Mouse (Mus musculus) c-Kit-negative CD71-positive TER-119-positive erythroid progenitor cells, embryonic 14.5 days (primary cell): ENCODE measurements around the gene Adamtsl3.

Experiments used
- DNase-seq: peaks from one replicate; pipeline ENCODE4 v3.0.0-alpha.2; 2013; ENCODE audit warnings: low read depth, low spot score

The Adamtsl3 gene

DNA sequence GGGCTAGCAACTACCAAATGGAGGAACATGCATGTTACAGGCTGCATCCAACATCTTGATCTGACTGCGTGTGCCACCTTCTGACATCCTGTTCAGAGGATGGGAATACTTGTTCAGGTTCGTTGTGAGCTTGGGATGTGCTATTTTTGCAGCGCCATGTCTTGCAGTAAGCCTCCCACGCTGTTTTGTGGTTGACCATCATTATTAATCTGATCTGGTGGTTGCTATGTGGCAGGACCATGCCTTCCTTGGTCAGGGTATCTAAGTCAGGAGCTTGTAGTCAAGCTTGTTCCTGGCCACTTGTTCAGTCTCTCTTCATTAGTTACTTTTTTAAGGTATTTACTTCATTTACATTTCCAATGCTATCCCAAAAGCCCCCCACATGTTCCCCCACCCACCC lies 24.7 kb downstream of the Adamtsl3 start:
- no peak for DNase-seq

DNA sequence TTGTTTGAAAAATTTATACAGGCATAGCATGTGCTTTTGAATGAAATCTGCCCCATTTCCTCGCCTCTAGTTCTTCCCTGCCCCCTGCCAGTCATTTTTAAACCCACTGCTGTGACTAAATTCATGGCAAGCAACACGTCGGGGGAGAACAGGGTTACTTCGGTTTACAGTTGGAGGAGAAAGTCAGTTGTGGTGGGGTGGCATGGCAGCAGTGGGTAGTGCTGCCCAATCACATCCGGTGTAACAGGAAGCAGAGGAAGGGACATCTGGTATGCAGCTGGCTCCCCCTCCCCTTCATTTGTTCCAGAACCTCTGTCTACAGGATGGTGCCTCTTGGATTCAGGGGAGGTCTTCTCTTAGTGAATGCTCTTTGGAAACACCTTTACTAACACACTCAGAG lies 25.6 kb downstream of the Adamtsl3 start:
- DNase-seq: no peak

DNA sequence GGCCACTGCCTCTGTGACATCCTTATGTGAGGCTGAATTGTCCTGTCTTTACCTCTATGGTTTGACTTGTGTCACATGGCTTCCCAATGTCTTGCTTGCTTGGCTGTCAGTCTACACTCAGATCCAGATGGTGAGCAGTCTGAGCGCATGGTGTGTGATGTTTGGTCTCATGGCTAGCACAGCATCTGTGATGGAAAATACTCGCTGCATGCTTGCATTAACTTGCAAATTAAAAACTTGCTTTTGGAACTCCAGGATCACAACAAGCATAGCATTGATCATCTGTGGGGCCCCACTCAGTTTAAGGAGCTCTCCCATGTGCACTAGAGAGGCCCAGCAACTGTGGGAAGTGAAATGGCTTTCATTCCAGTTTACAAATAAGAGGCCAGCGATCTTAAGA lies 29.1 kb downstream of the Adamtsl3 start:
- DNase-seq: no peak

DNA sequence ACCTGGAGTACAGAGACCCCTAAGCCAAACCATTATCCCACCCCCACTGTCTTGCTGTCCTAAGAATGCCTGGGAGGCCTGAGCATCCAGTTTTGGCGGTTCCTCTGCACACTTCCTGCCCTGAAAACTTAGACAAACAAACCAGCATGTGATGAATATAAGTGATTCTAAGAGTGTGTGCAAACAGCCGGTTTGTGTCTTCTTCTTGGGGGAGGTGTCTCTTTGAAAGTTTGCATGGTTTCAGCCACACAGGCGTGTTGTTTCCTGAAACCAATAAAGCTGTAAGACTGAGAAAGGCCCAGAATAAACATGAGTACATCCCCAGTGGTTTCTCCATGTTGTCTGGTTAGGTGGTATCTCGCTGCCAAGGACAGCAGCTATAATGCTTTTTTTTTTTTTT lies 30.6 kb downstream of the Adamtsl3 start:
- DNase-seq: no peak

DNA sequence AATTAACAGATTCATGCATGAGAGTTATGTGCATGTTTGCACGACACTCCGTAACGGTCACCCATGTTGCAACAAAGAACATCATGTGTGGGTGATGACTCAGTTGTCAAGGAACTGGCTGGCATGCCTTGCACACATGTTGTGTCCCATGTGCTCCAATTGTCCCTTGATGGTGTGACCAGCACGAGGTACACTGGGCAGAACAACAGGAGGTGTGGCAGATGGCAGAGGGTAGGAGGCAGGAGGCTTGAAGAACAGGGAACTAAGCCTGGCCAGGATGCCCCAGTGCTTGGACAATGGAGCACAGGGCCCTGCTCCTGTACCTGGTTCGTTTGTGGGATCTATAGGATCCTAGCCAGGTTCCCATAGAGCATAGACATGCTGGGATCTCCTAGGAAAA lies 31.0 kb downstream of the Adamtsl3 start:
- DNase-seq: no peak

DNA sequence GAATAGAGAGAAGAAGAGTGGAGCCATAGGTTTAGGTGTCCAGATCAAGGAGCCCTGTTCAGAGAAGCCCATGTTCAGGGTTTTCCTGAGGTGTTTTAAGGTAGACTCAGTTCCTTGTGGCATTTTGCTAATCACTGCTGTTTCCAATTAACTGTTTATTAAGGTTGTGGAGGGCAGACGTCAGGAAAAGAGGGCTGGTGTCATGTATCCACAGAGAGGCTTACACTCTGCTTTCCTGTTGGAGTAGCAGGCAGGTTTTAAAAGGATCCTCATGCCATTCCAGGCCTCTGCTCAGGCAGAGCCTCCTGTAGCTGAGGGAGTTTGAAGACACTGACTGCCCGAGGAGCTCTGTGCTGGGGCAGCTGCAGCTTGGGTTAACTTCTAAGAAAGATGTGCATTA lies 32.6 kb downstream of the Adamtsl3 start:
- no peak for DNase-seq

DNA sequence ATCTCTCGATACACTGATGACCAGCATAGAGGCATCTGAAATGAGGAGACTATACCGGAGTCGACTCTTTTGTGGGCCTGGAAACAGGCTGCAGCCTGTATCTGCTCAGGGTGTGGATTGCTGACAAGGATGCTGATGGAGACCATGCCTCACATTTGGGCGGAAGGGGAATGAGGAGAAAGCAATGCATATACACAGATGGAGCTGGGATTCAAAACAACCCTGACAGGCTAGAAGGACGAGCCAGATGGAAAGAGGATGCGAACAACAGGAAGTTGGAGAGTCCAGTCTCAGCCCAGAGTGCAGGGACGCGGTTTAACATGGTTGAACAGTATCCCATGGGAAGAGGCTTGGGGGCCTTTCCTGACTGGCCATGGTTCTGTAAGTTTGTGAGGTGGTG lies 34.6 kb downstream of the Adamtsl3 start:
- no peak for DNase-seq

DNA sequence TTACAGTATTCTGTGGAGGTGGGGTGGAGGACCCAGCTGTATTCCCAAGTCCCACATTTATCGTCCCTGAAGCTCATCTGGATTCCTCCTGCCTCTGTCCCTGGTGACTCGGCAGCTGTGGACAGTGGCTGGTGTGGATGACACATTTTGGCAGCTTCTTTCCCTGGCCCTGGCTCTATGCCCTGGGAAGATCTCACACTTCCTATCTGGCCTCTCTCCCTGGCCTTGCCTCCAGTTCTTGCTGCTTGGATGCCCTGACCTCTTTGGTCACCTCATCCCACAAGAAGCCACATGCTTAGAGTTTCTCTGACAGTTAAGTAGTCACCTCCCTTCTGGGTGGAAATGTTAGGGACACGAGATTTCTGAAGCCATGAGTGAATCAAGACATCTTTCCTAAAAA lies 35.9 kb downstream of the Adamtsl3 start:
- DNase-seq: no peak

DNA sequence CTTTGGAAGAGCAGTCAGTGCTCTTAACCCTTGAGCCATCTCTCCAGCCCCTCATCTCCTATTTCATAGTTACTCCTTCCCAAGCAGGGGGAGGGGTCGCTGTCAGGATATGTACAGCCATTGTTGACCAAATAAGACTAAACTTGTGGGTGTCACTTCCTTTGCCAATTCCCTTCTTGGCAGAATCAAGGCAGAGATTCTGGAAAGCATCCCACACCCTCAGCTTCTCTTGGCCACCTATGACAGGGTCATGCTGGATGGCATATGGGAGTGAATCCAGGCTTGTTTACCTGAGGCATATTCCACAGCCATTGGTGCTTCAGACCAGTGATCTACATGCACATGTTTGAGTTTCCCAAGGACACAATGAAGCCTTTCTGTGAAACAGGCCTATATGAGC lies 42.8 kb downstream of the Adamtsl3 start:
- no peak for DNase-seq

DNA sequence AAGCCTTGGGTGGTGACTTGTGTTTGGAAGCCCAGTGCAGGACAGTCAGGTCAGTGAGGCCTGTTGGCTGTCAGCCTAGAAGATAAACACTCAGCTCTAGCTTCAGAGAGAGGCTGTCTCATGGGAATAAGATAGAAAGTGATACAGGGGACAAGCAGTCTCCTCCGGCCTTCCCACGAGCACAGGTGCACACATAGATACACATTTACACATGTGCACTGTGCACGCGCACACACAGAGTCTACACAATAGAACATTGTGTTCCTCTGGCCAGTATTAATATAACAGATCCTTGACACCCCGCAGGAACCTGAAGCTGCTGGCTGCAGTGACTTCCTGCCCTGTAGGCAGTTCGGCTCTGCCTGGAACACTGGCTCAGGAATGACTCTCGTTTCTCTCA lies 44.3 kb downstream of the Adamtsl3 start:
- DNase-seq: no peak

DNA sequence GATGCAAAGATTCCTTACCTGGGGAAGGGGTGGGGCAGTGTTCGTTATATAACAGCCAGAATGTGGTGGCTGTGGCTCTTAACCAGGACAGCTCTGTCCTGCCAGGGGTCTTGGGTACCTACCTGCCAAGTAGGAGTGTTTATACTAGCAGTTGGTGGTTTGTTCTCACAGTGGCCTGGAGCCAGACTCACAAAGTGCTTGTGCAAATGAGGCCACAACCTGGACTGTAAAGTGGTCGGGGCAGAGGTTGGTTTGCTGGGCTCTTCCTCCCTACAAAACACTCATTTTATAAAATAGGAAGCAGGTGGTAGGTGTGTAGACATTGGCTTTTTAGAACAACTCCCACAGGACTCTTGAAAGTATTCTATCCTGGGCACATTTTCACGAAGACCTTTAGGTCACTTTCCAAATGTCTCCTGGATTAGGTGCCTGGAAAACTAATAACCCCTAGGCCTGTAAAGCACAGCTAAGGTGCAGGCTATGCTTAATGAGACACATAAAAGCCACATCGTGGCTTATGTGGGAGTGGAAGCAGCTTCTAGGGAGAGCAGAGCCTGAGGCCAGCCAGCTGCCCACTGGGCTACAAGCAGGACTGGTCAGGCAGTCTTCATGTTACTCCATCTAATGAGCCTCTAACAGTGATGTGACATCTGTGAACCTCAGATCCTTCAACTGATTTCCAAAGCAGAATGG lies 47.5 kb downstream of the Adamtsl3 start:
- DNase-seq: no peak

DNA sequence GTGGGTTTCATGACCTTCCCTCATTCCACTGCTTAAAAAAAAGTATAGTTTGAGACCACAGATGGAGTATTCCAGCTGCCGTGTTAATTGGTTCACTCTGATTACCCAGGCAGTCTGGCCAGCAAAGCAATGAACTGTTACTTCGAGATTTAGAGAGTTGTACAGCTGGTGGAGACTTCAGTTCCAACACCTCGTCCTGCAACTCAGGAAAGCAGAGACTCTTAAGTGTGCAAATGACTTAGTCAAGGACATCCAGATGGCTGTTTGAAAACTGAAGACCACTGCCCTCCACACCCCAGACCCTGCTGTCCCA lies 48.0 kb downstream of the Adamtsl3 start:
- no peak for DNase-seq

DNA sequence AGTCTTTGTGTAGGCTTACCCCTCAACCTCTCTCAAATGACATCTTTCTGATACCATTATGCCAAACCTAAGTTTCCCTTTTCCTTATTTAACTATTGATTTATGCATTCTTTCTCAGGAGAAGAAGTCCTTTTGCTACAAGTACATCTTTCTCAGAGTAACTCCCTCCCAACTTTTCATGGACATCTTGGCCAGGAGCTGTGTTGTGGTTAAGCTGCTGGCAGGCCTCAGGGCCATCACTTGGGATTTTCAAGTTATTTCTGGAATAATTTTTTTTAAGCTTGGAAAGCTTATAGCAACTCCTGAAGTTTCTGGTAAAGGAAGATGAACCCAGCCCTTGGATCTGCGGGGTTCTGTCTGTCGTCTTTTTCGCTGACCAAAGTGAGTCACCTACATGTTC lies 51.6 kb downstream of the Adamtsl3 start:
- no peak for DNase-seq

DNA sequence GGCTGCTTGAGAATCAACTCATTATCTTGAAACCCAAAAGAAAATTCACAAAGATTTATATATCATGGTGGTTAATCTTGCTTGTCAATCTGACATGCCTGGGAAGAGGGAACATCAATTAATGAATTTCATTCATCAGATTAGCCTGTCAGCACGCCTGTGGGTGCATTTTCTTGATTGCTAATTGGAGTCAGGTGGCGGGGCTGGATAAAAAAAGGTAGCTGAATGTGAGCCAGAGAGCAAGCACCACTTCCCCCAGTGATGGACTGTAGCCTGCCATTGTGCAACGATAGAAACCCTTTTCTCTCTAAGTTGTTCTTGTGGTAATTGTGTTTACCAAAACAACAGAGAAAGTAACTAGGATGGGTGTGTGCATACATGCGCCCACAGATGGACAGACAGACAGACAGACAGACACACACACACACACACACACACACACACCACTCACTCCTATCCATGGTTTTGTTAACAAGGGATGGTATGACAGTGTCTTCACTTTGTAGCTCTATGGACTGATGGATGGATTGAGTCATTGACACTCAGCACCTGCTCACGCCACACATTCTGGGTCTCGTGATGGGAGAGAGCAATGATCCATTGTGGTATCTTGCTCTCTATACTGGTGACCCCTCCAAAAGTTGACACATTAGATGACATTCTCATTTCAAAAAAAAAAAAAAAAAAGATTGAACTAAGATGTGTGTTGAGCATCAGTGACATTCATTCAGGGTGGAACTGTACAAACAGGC lies 59.1 kb downstream of the Adamtsl3 start:
- DNase-seq: no peak

DNA sequence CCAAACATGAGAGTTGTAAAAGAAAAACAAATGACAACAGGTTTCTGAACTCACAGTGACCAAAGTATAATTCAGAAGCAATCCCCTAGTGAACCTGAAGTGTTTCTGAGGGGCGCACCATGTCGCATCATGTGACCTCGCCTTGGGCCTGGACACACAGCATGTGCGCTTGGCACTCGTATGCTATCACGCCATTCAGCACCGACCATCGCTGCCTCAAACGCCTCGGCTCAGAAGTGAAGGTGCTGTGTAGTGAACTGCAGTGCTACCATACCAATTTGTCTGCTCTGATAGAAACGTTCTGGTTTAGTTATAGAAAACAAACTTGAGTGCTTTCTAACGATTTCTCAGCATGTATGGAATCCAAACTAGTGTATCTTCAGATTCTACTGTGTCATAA lies 59.7 kb downstream of the Adamtsl3 start:
- no peak for DNase-seq

DNA sequence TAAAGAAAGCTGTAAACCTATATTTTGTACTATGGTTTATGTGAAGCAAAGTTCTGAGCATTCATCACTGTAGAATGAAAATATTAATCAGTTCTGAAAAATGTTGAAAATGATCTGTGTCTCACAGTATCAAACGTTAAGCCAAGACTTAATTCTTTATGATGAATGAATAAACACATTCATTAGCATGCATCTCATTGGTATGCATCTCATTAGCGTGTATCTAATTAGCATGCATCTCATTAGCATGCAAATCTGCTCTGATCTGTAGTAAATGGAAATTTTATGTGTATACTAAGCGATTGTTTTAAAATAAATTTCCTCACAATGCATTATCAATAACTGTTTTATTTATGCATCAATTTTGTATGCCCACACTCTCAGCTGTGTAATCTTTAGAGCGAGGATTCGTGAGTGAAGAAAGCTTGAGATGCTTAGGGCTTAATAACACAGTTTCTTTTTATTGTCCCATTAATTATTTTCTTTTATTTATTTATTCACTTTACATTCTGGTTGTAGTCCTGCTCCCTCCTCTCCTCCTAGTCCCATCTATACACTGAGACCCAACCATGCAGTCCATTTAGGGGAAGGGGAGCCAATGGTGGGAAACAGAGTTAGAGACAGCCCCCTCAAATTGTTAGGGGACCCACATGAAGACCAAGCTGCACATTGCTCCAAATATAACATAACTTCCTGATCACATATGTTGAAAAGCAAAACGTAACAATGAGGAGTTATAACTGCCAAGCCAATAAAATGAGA lies 60.4 kb downstream of the Adamtsl3 start:
- no peak for DNase-seq

DNA sequence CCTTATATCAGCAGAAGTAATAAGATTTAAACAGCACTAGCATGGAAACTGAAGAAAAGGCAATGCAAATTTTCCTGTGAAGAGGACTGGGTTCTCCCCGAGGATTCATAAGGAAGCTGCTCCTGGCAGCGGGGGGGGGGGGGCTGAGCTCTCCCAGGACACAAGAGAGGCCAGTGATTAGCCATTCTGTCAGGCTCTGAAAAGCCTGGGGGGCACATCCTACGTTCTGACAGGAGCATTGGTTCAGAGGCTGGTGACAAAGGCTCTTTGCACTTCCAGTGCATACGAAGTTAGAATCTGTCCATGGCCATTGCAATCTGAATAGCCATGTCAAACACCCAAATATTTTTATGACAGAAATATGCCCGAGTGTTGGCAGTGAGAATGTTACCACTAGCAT lies 61.4 kb downstream of the Adamtsl3 start:
- DNase-seq: no peak

DNA sequence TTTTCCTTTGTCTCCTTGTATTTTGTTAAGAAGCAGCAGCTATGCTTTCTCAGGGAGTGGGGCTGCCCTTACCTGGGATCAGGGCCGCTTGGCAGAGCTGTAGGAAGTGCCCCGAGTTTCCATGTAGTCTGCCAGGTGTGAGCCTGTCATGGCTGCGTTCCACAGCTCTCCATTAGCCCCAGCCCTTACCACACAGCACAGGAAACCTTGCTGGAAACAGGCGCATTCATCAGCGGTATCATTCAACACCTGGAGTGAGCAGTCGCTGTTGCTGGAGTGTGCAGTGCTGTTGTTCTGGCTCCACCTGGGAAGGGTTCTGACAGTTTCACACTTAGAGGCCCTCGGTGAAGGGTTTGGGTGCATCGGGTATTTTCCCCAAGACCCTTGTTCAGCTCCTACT lies 62.1 kb downstream of the Adamtsl3 start:
- DNase-seq: no peak

DNA sequence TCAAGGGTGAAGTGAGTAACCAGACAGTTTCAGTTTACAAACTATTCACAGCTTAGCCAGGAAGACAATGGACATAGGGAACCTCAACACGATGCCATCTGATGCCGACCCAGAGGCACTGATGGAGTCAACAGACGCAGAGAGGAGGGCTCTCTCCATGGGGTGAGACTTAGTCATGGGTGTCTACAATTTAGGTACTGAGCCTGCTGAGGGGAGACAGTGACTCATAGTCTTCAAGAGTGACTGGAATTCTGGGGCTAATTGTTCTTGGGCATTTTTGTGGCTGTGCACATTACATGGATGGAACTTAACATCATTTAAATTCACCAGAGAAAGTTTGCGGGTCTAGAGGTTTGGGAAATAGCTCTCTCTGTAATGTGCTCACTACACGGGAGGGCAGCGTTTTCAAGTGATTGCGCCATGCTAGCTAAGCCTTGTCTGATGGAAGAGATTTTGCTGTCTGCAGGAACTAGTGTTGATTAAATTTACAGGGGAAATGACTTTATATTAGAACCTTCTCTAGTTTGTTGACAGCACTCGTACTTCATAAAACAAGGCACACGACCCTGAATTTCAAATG lies 70.1 kb downstream of the Adamtsl3 start:
- no peak for DNase-seq

DNA sequence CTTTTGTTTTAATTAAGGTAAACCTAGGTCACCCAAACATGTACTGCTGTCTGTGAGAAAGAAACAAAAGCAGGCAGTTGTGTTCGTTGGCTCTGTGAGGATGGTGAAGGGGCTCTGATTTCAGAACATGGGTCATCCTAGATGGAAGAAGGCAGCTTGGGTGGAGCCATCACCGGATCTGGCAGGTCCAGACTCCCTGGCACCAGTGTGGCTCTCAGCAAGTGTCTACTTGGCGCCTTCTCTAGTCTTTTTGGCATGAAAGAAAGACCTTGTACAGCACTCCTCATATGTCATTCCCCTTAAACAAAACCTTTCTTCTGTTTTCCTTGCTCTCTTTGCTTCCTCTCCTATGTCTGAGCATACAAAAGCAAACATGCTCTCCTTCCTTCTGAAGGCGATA lies 75.5 kb downstream of the Adamtsl3 start:
- DNase-seq: no peak

DNA sequence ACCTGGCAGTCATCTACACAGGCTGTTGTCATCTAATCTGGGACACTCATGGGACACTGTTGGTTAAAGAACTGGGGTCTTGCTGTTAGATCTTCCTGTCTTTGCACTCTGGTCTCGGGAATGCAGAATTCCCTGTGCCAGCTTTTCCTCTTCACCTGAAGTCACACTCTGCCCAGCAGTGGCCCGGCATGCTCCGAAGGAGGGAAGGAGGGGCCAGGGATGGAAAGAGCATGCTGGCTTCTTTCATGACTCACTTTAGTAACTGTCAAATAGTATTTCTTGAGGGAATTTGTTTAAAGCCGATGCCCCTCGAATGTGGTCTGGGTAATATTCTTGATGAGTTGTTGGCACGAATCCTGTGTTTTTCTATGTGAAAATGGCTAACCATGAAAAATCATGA lies 81.2 kb downstream of the Adamtsl3 start:
- no peak for DNase-seq

DNA sequence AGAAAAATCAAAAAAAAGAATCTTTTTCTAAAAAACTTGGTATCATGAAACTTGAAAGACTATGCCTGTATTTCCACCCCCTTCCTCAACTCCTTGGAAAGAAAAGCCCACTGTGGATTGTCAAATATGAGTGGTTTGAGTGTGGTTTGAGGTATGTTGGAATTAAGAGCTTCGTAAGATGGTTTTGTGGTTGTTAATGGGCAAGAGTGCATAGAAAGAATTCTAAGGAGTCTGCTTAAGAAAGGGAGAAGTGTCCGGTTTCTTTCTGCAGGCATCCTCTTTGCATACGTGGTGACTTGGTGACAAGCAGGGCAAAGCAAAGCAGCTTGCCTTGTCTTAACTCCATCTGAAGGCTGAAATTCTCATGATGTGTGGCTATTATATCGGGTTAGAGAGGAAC lies 81.6 kb downstream of the Adamtsl3 start:
- DNase-seq: no peak
